Mouse (Mus musculus) small intestine, adult 2 months (tissue): ENCODE results near the gene Aff1.

Experiments used
- CTCF ChIP-seq: fragments of 200-500 bp; IDR thresholded peaks from 2 replicates; pipeline ENCODE4 v1.5.1; 2012; ENCODE audit warnings: low read depth, mild to moderate bottlenecking, control low read depth, inconsistent platforms, low read length, moderate library complexity, mixed read lengths; ENCODE audit not compliant: insufficient replicate concordance, insufficient read length; ENCODE audit errors: extremely low read depth
- POLR2A ChIP-seq: fragments of 200-500 bp; IDR thresholded peaks from 2 replicates; pipeline ENCODE4 v1.6.1; 2012; ENCODE audit warnings: low read depth, mild to moderate bottlenecking, control low read depth, inconsistent platforms, low read length, moderate library complexity

- TF ChIP-seq CTCF (no peak), POLR2A (no peak)
These were observed 97.5 kb downstream of the Aff1 start for GRCm38 (mm10) chr5:103789619-103790116.
